ENCODE assay signal across 9 mouse cellular contexts in the genomic region with DNA sequence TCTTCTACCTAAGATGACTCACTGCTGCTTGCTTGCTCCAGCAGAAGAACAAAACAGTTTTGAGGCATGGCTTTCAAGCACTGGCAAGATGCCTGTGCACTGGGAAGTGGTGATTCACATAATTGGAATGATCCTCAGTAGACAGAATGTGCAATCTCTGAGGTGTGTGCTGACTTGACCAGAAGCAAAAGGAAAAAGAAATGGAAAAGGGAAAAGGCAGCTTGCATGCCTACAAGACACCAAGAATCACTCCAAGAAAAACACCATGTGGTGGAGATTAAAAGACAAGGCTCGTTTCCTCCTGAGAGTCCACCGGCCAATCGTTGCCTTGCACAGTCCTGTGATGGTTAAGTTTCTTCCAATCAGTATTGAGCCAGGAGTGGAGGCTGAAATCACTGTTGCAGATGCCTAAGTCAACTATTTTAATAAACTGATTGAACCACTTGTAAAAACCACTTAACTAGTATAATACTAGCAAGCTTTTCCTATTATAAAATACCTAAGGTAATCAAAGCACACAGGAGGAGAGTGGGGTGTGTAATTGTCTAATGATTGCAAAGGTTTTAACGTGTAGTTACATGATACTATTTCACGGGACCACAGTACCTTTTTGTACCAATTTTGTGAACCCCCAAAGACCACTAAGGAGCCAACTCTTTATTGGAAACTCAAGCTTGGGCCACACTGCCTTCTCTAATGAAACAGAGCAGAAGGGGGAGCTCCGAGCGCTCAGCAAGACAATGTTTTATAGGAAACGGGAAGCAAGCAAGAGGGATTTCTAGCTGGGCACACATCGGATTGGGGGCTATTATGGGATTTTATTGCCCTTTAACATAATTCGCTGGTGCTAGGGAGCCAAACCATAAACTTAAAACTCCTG.
DNase-seq lines count a peak whose midpoint lies in the region; ATAC-seq lines count a peak whose summit lies in the region.
"Had no signal": no experiment of that assay in that cellular context is flagged by ENCODE, and none has a peak within 500 bp of the region (broad histone marks: within the 10 kb centered on the region; RNA-seq: fewer than 3 reads in every experiment).

No protein-coding gene starts in this region.

- H3K4me2 ChIP-seq in heart, embryonic 11.5 days = no peak overlapping the region

- no peaks in the 10 kb centered on the region for H3K27me3 ChIP-seq in heart, embryonic 11.5 days (ENCODE audit: control insufficient read depth, insufficient read depth, low read length)

- no peak for ATAC-seq in heart, embryonic 11.5 days (replicated peaks; ENCODE audit: insufficient number of reproducible peaks, low FRiP score, low TSS enrichment)

- H3K9me3 ChIP-seq in heart, embryonic 11.5 days (replicated peaks; ENCODE audit: control insufficient read depth, low read length) = no peaks in the 10 kb centered on the region

- no peak overlapping the region for H3K4me3 ChIP-seq in heart, embryonic 11.5 days (ENCODE audit: low read depth, low read length)
- H3K4me3 ChIP-seq: erythroblast, embryonic 14.5 days had no signal

- DNase-seq in heart, adult 18-20 months = peak; percentile 41 to 52
- peak; percentile 37 for DNase-seq in adrenal gland, postnatal 14 days
- DNase-seq in frontal cortex, postnatal 14 days (ENCODE audit: low spot score in 2 of 2) = peak; percentile 33 to 37
- DNase-seq in layer of hippocampus, adult 11-12 months (ENCODE audit: low spot score) = peak; percentile 55
- DNase-seq in lung, postnatal 14 days = peak; percentile 46
- no peak for DNase-seq in MN1 (ENCODE audit: low spot score)
- DNase-seq in embryo, embryonic 10.5 days (ENCODE audit: low spot score) = no peak

- H3K36me3 ChIP-seq in heart, embryonic 11.5 days (ENCODE audit: control insufficient read depth, insufficient read depth, low read length) = no peaks in the 10 kb centered on the region

- no peak overlapping the region for H3K9ac ChIP-seq in heart, embryonic 11.5 days (ENCODE audit: low read depth, low read length)

- WGBS in heart, embryonic 11.5 days (ENCODE audit: insufficient replicate concordance) = 73% methylated on average over 10 of the region's 10 CpGs

- H3K27ac ChIP-seq in heart, embryonic 11.5 days (ENCODE audit: low read depth, low read length) = no peak overlapping the region

- no peaks in the 10 kb centered on the region for H3K4me1 ChIP-seq in heart, embryonic 11.5 days (ENCODE audit: control insufficient read depth, insufficient read depth, low read length)

Comparison
In these comparisons a context has a peak if more than half of its experiments do, and no peak if none do; other contexts are left out.
1. DNase-seq: peak in heart, adult 18-20 months (2 of 2), adrenal gland, postnatal 14 days (single experiment), frontal cortex, postnatal 14 days (2 of 2), layer of hippocampus, adult 11-12 months (single experiment) and lung, postnatal 14 days (single experiment); none in MN1 (single experiment) and embryo, embryonic 10.5 days (single experiment).